ENCODE assay signal across 10 mouse cellular contexts in genomic region chr11:18437834-18438611, GRCm38 (mm10).
DNase-seq lines count a peak whose midpoint lies in the region; ATAC-seq lines count a peak whose summit lies in the region.
"Had no signal": no experiment of that assay in that cellular context is flagged by ENCODE, and none has a peak within 500 bp of the region (broad histone marks: within the 10 kb centered on the region; RNA-seq: fewer than 3 reads in every experiment).

No protein-coding gene starts in this region.

- no peaks in the 10 kb centered on the region for H3K4me1 ChIP-seq in liver, embryonic 11.5 days (replicated peaks; ENCODE audit: control insufficient read depth, insufficient read depth, low read length)
- H3K4me1 ChIP-seq: heart, embryonic 13.5 days had no signal

- no peaks in the 10 kb centered on the region for H3K27me3 ChIP-seq in liver, embryonic 11.5 days (replicated peaks; ENCODE audit: control insufficient read depth, insufficient read depth, low read length)
- H3K27me3 ChIP-seq: heart, embryonic 13.5 days had no signal

- no peak overlapping the region for H3K27ac ChIP-seq in liver, embryonic 11.5 days (ENCODE audit: low read depth, low read length)
- H3K27ac ChIP-seq: heart, embryonic 13.5 days had no signal

- DNase-seq in layer of hippocampus, postnatal 14 days (ENCODE audit: low spot score in 2 of 2): peak; percentile 17 to 52
- no peak for DNase-seq in layer of hippocampus, postnatal 25 days (ENCODE audit: extremely low spot score in 1 of 2, low spot score in 1 of 2)
- DNase-seq in brain, embryonic 18.5 days (ENCODE audit: low read depth, low spot score): peak; percentile 62
- peak; percentile 25 for DNase-seq in cerebellum, adult 8-10 months
- DNase-seq in kidney, postnatal 10 days: peak; percentile 20
- DNase-seq in thymus, postnatal 25 days: no peak
- DNase-seq in liver, embryonic 11.5 days (ENCODE audit: low spot score): no peak
- DNase-seq: midbrain, embryonic 14.5 days had no signal

- no peak for ATAC-seq in liver, embryonic 11.5 days (replicated peaks; ENCODE audit: low FRiP score)

- WGBS in liver, embryonic 11.5 days: 52% methylated on average over 6 of the region's 6 CpGs

- H3K4me2 ChIP-seq in liver, embryonic 11.5 days: no peak overlapping the region
- H3K4me2 ChIP-seq: heart, embryonic 13.5 days had no signal

- H3K4me3 ChIP-seq in liver, embryonic 11.5 days (ENCODE audit: low read depth, low read length): no peak overlapping the region
- H3K4me3 ChIP-seq: heart, embryonic 13.5 days had no signal

- H3K36me3 ChIP-seq in liver, embryonic 11.5 days (ENCODE audit: control insufficient read depth, insufficient read depth, low read length): no peaks in the 10 kb centered on the region
- H3K36me3 ChIP-seq: G1E; heart, embryonic 13.5 days had no signal

- H3K9me3 ChIP-seq in liver, embryonic 11.5 days (ENCODE audit: control insufficient read depth, low read length): no peaks in the 10 kb centered on the region
- H3K9me3 ChIP-seq: G1E; heart, embryonic 13.5 days had no signal

- H3K9ac ChIP-seq in liver, embryonic 11.5 days (ENCODE audit: low read depth, low read length): no peak overlapping the region
- H3K9ac ChIP-seq: heart, embryonic 13.5 days had no signal

Comparison
In these comparisons a context has a peak if more than half of its experiments do, and no peak if none do; other contexts are left out.
1. DNase-seq: peak in layer of hippocampus, postnatal 14 days (2 of 2), brain, embryonic 18.5 days (single experiment), cerebellum, adult 8-10 months (single experiment) and kidney, postnatal 10 days (single experiment); none in layer of hippocampus, postnatal 25 days (0 of 2), thymus, postnatal 25 days (single experiment) and liver, embryonic 11.5 days (single experiment).